Mouse (Mus musculus) heart, embryonic 11.5 days (tissue): ENCODE measurements around the gene Fxn. TPM values are rescaled to one million over a fixed set of nuclear protein-coding genes. Genes with fewer than 3 reads are reported as not detected.

Experiments
- ATAC-seq: fragments of 200-750 bp; cut with Nextera tagmentation; replicated peaks from 2 replicates; pipeline ENCODE4 v1.8.0; 2017; ENCODE audit warnings: moderate library complexity; ENCODE audit not compliant: insufficient number of reproducible peaks, low FRiP score, low TSS enrichment
- H3K27ac ChIP-seq: fragments of 300-500 bp; sonication (generic); 2 replicates; pipeline ENCODE4 v1.5.1; 2014; ENCODE audit warnings: mild to moderate bottlenecking, low read depth, low read length
- H3K27me3 ChIP-seq: fragments of 300-500 bp; sonication (generic); 2 replicates; pipeline ENCODE4 v1.6.1; 2014; ENCODE audit warnings: mild to moderate bottlenecking, low read length, mixed read lengths; ENCODE audit not compliant: control insufficient read depth, insufficient read depth
- H3K36me3 ChIP-seq: fragments of 300-500 bp; sonication (generic); 2 replicates; pipeline ENCODE4 v1.6.1; 2014; ENCODE audit warnings: mild to moderate bottlenecking, low read length, moderate library complexity, mixed read lengths; ENCODE audit not compliant: control insufficient read depth, insufficient read depth
- H3K4me1 ChIP-seq: fragments of 300-500 bp; sonication (generic); 2 replicates; pipeline ENCODE4 v1.6.1; 2014; ENCODE audit warnings: low read length; ENCODE audit not compliant: control insufficient read depth, insufficient read depth
- H3K4me2 ChIP-seq: fragments of 300-500 bp; sonication (generic); 2 replicates; pipeline ENCODE4 v1.6.1; 2014; ENCODE audit warnings: mild to moderate bottlenecking, moderate library complexity
- H3K4me3 ChIP-seq: fragments of 300-500 bp; sonication (generic); 2 replicates; pipeline ENCODE4 v1.5.1; 2014; ENCODE audit warnings: low read depth, low read length
- H3K9ac ChIP-seq: fragments of 300-500 bp; sonication (generic); 2 replicates; pipeline ENCODE4 v1.6.1; 2014; ENCODE audit warnings: mild to moderate bottlenecking, low read depth, low read length, moderate library complexity
- H3K9me3 ChIP-seq: fragments of 300-500 bp; sonication (generic); replicated peaks from 2 replicates; pipeline ENCODE4 v1.6.1; 2016; ENCODE audit warnings: low read length; ENCODE audit not compliant: control insufficient read depth
- WGBS: fragments of 180-500 bp; shearing (Covaris S2); extraction: QIAGEN DNeasy Blood & Tissue Kit; methylation state at CpG from one replicate; pipeline ENCODE4 v1.1.7; 2014; ENCODE audit not compliant: insufficient replicate concordance; 5-methylcytosine and 5-hydroxymethylcytosine counted together
- polyA plus RNA-seq: library from polyadenylated mRNA; unstranded; fragments of >200 nt; fragmentation: Nextera tagmentation; extraction: Ambion mirVana; gene quantifications from 2 replicates; pipeline ENCODE4 v1.2.1, GENCODE M21; 2014

Gene Fxn
- polyA plus RNA-seq, 1 experiment from 2014 or later = 60.3 TPM

DNA sequence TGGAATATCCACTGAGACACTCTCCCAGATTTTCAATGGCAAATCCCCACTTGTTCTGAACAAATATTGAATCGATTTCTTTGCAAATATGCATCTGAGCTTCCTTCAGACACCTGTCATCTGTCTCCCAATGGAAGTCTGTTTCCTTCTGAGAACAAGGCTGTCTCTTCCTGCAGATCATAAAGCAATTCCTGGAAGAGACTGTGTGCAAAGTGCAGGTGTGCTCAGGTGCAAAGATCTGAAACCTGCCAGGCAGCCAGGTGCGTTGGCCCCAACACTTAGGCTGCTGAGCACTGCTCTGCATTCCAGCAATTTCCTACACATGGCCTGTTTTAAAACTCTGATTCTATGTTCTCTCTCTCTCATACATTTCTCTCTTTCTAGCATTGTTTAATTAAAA, 37.3 kb upstream of the Fxn start:
- peaks cover 7% of the 10 kb centered on the region; the same call in 1 of the 2 replicates for H3K4me1 ChIP-seq
- no peaks in the 10 kb centered on the region for H3K36me3 ChIP-seq
- no peaks in the 10 kb centered on the region for H3K27me3 ChIP-seq
- WGBS = 92% methylated on average over 2 of the region's 2 CpGs
- no peak overlapping the region for H3K4me2 ChIP-seq
- H3K9ac ChIP-seq = no peak overlapping the region
- ATAC-seq = no peak
- H3K4me3 ChIP-seq = no peak overlapping the region
- no peak overlapping the region for H3K27ac ChIP-seq
- H3K9me3 ChIP-seq = no peaks in the 10 kb centered on the region

DNA sequence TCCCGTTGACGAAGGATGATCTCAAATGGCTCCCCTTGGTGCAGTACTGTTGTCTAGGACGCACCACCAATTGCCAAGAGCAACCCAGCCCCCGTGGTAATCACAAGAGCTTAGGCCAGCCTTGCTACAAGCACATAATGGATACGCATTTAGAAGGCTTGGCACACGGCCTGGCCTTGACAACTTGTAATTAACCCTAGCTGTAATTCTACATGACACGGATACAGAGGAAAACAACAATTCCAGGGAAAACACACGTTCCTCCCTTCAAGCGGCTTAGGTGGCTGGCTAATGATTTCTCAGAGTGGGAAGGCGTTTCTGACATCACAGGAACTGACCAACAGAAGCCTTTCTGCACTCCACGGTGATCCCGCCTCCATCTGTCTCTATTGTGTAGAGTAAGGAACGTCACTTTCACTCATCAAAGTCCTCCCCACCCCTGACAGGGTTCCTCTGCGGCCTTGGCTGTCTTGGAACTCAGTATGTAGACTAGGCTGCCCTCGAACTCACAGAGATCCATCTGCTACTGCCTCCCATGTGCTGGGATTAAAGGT, 36.7 kb upstream of the Fxn start:
- H3K9me3 ChIP-seq = no peaks in the 10 kb centered on the region
- H3K27ac ChIP-seq = no peak overlapping the region
- no peaks in the 10 kb centered on the region for H3K36me3 ChIP-seq
- 71% methylated on average over 15 of the region's 15 CpGs for WGBS
- H3K4me1 ChIP-seq = peaks cover 5% of the 10 kb centered on the region; the same call in 1 of the 2 replicates
- H3K4me2 ChIP-seq = no peak overlapping the region
- H3K27me3 ChIP-seq = no peaks in the 10 kb centered on the region
- no peak overlapping the region for H3K4me3 ChIP-seq
- no peak for ATAC-seq
- H3K9ac ChIP-seq = no peak overlapping the region

DNA sequence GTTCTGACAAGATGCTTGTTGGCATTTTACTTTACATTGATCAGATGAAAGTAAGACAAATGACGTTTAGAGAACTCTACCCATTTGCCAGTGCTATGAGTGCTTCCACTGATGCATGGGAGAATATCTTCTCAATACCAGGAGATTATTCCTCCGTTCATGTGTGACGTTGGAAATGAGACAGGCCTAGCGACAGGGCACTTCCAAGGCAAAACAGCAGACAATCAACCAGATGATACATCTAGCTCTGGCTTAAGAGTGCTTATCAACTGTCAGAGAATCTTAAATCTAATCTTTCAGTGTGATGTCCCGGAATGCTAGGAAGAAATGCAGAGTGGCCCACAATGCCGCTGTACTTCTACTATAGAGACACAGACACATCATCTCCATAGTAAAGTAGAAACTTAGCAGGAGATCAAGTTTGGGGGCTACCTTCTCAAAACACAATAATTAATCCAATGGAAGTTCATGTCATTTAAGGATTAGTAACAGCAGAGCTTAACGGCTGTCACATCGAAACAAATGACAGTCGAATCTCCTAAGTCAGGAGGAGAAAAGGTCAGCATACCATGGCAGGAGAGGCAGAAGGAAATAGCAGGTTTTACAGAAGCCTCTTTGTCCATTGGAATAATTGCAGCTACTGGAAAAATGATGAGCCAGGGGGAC, 35.8 kb upstream of the Fxn start:
- no peak for ATAC-seq
- no peaks in the 10 kb centered on the region for H3K27me3 ChIP-seq
- H3K36me3 ChIP-seq = no peaks in the 10 kb centered on the region
- H3K9ac ChIP-seq = no peak overlapping the region
- no peaks in the 10 kb centered on the region for H3K9me3 ChIP-seq
- 61% methylated on average over 9 of the region's 9 CpGs for WGBS
- H3K27ac ChIP-seq = no peak overlapping the region
- H3K4me1 ChIP-seq = no peaks in the 10 kb centered on the region
- no peak overlapping the region for H3K4me3 ChIP-seq
- no peak overlapping the region for H3K4me2 ChIP-seq

DNA sequence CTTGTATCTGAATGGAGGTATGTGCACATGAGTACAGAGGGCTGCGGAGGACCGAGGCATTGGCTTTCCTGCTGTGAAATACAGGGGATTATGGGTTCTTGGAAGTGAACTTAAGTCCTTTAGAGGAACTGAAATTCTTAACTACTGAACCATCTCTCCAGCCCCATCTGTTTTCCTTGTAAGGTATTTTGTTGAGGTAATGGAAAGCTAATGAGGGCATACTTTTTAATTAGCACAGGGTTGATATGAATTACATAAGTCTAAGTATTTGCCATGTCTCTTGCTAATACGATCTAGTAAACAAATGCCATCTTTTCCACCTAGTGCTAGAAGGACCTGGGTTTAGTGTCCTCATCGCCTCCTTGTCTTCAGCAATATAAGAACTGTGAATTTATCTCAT, 34.8 kb upstream of the Fxn start:
- Histone ChIP-seq H3K36me3 (no peaks in the 10 kb centered on the region), H3K4me3 (no peak overlapping the region), H3K27me3 (no peaks in the 10 kb centered on the region), H3K4me2 (no peak overlapping the region), H3K27ac (no peak overlapping the region), H3K9me3 (no peaks in the 10 kb centered on the region), H3K9ac (no peak overlapping the region), H3K4me1 (no peaks in the 10 kb centered on the region)
- ATAC-seq = no peak
- 89% methylated on average over 4 of the region's 4 CpGs for WGBS

DNA sequence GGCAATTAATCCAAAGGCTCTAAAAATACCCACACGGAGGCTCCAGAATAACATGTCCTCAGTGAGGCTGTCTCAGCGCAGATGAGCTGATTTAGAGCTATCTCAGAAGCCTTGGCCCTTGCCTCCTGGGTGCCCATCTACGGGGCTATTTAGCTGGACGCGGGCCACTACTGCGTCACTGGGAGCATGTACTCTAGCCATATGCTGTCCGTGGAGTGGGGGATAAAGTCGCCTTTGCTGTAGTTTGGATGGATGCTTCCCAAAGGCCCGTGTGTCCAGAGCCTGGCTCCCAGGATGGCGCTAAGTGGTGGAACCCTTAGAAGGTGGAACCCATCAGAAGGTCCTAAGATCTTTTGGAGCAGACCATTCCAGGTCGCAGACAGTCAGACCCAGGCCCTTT, 34.3 kb upstream of the Fxn start:
- ATAC-seq = no peak
- no peak overlapping the region for H3K4me3 ChIP-seq
- no peak overlapping the region for H3K9ac ChIP-seq
- 88% methylated on average over 11 of the region's 11 CpGs for WGBS
- H3K4me1 ChIP-seq = no peaks in the 10 kb centered on the region
- H3K27me3 ChIP-seq = no peaks in the 10 kb centered on the region
- no peaks in the 10 kb centered on the region for H3K9me3 ChIP-seq
- H3K4me2 ChIP-seq = no peak overlapping the region
- no peaks in the 10 kb centered on the region for H3K36me3 ChIP-seq
- no peak overlapping the region for H3K27ac ChIP-seq

DNA sequence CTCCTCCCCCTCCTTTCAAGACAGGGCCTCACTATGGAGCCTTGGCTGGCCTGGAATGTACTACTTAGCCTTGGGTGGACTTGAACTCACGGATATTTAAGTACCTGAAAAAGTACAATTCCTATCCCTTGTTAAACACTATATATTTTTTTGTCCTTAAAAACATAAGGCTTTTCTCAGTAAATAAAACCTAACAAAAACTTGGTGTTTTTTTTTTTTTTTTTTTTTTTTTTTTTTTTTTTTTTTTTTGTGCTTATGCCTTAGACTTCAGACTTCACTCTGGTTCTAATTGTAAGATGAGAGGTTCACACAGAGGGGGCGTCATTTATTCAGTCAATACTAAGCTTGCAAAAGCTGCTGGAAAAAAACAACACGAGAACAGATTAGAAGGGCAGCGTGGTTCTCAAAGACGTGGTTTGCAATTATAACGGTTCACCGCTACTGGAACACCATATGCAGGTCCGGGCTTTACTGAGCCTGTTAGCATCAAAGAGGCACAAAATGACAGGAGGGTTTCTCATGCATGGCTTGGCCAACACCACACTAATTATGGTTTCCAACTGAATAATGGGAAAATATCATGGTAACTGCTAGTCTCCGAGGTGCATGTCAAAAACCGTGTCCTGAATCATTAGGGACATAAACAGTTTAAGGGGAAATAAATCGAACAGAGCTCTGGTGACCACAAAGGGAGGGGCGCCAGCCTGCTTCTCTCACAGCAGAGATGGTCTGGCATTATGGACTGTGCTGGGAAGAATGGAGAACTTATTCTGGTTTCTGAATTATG, 32.3 kb upstream of the Fxn start:
- 84% methylated on average over 12 of the region's 12 CpGs for WGBS
- no peak for ATAC-seq
- H3K36me3 ChIP-seq = no peaks in the 10 kb centered on the region
- H3K4me3 ChIP-seq = no peak overlapping the region
- no peaks in the 10 kb centered on the region for H3K9me3 ChIP-seq
- no peak overlapping the region for H3K27ac ChIP-seq
- H3K4me1 ChIP-seq = peaks cover 5% of the 10 kb centered on the region; the same call in 1 of the 2 replicates
- no peak overlapping the region for H3K9ac ChIP-seq
- no peak overlapping the region for H3K4me2 ChIP-seq
- no peaks in the 10 kb centered on the region for H3K27me3 ChIP-seq

DNA sequence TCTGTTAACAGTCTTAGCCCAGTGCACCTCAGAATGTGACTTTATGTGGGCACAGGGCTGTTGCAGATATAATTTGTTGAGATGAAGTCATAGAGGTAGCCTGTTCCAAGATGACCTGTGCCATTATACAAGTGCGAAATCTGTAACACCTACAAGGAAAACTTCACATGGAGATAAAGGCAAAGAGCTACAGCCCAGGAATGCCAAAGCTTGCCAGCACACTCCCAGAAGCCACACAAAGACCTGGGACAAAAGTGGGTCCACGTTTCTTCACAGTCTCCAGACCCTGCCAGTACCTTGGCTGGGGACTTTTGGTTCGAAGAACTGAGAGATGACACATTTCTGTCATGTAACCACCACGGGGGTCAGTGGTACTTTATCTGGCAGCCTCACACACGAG, 31.6 kb upstream of the Fxn start:
- H3K36me3 ChIP-seq = no peaks in the 10 kb centered on the region
- no peak overlapping the region for H3K4me2 ChIP-seq
- H3K27me3 ChIP-seq = no peaks in the 10 kb centered on the region
- ATAC-seq = no peak
- H3K4me3 ChIP-seq = no peak overlapping the region
- H3K9me3 ChIP-seq = no peaks in the 10 kb centered on the region
- peaks cover 11% of the 10 kb centered on the region; the same call in 1 of the 2 replicates for H3K4me1 ChIP-seq
- H3K27ac ChIP-seq = no peak overlapping the region
- no peak overlapping the region for H3K9ac ChIP-seq
- WGBS = 61% methylated on average over 5 of the region's 5 CpGs

DNA sequence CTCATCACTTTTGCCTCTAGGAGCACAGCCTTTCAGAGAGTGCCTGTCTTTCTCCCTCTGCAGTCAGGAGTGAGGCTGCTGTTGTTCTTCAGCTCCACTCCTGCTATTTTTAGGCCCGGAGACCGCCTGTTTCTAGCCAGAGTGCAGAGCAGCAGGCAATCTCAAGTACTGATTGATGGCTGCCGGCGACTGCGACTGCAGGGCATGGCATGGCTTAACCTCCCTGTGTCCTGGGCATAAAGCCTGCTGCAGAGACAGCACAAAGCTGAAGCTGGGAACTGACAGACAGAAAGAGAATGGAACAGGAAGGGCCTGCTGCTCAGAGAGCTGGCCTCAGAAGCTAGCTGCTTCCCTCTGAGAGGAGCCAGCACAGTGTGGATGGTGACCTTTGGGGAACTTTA, 27.9 kb upstream of the Fxn start:
- peak overlapping the region; percentile 87 for H3K27ac ChIP-seq
- peak overlapping the region; percentile 15 for H3K4me2 ChIP-seq
- 11% methylated on average over 5 of the region's 5 CpGs for WGBS
- ATAC-seq = peak; percentile 76
- H3K4me3 ChIP-seq = no peak overlapping the region
- H3K27me3 ChIP-seq = no peaks in the 10 kb centered on the region
- H3K36me3 ChIP-seq = no peaks in the 10 kb centered on the region
- H3K9ac ChIP-seq = no peak overlapping the region
- no peaks in the 10 kb centered on the region for H3K9me3 ChIP-seq
- peaks cover 14% of the 10 kb centered on the region; the same call in 1 of the 2 replicates for H3K4me1 ChIP-seq
